23 mouse cellular contexts compared by ENCODE assay signal in genomic region chr13:54872004-54872403, GRCm38 (mm10).
DNase-seq lines count a peak whose midpoint lies in the region; ATAC-seq lines count a peak whose summit lies in the region.
"Had no signal": no experiment of that assay in that cellular context is flagged by ENCODE, and none has a peak within 500 bp of the region (broad histone marks: within the 10 kb centered on the region; RNA-seq: fewer than 3 reads in every experiment).

No protein-coding gene starts in this region.

- H3K9me3 ChIP-seq in embryonic facial prominence, embryonic 14.5 days (ENCODE audit: control insufficient read depth, low read length): no peaks in the 10 kb centered on the region
- no peaks in the 10 kb centered on the region for H3K9me3 ChIP-seq in embryonic facial prominence, embryonic 10.5 days
- no peaks in the 10 kb centered on the region for H3K9me3 ChIP-seq in neural tube, embryonic 11.5 days (ENCODE audit: control insufficient read depth, low read length)
- H3K9me3 ChIP-seq in neural tube, embryonic 15.5 days (replicated peaks): no peaks in the 10 kb centered on the region
- no peaks in the 10 kb centered on the region for H3K9me3 ChIP-seq in midbrain, embryonic 13.5 days
- H3K9me3 ChIP-seq: embryonic facial prominence, embryonic 12.5 days; forebrain, embryonic 12.5 days; heart, embryonic 12.5 days; hindbrain, embryonic 10.5 days had no signal

- H3K27ac ChIP-seq in embryonic facial prominence, embryonic 14.5 days (replicated peaks; ENCODE audit: low read depth, low read length): no peak overlapping the region
- no peak overlapping the region for H3K27ac ChIP-seq in embryonic facial prominence, embryonic 10.5 days (replicated peaks)
- no peak overlapping the region for H3K27ac ChIP-seq in neural tube, embryonic 11.5 days (ENCODE audit: low read depth, low read length)
- no peak overlapping the region for H3K27ac ChIP-seq in neural tube, embryonic 15.5 days (replicated peaks)
- peak overlapping the region; percentile 35; the same call in 1 of the 2 replicates for H3K27ac ChIP-seq in midbrain, embryonic 13.5 days
- H3K27ac ChIP-seq: embryonic facial prominence, embryonic 12.5 days; forebrain, embryonic 12.5 days; gastrocnemius, adult 2 months; hindbrain, embryonic 10.5 days; hindbrain, embryonic 14.5 days had no signal

- H3K4me1 ChIP-seq in embryonic facial prominence, embryonic 14.5 days (ENCODE audit: control insufficient read depth, insufficient read depth, low read length): no peaks in the 10 kb centered on the region
- H3K4me1 ChIP-seq in embryonic facial prominence, embryonic 10.5 days: peaks cover 22% of the 10 kb centered on the region
- no peaks in the 10 kb centered on the region for H3K4me1 ChIP-seq in neural tube, embryonic 11.5 days (ENCODE audit: control insufficient read depth, insufficient read depth, low read length)
- H3K4me1 ChIP-seq in neural tube, embryonic 15.5 days: peaks cover 28% of the 10 kb centered on the region
- H3K4me1 ChIP-seq in midbrain, embryonic 13.5 days (replicated peaks): peaks cover 39% of the 10 kb centered on the region
- H3K4me1 ChIP-seq: heart, embryonic 12.5 days had no signal

- no peak overlapping the region for H3K9ac ChIP-seq in embryonic facial prominence, embryonic 14.5 days (ENCODE audit: low read depth, low read length)
- peak overlapping the region; percentile 28; the same call in 1 of the 2 replicates for H3K9ac ChIP-seq in neural tube, embryonic 11.5 days (ENCODE audit: low read length)
- H3K9ac ChIP-seq in neural tube, embryonic 15.5 days (replicated peaks): no peak overlapping the region
- no peak overlapping the region for H3K9ac ChIP-seq in midbrain, embryonic 13.5 days (replicated peaks)
- H3K9ac ChIP-seq: embryonic facial prominence, embryonic 12.5 days; forebrain, embryonic 12.5 days; heart, embryonic 12.5 days; hindbrain, embryonic 14.5 days had no signal

- ATAC-seq in embryonic facial prominence, embryonic 14.5 days (ENCODE audit: low read depth): 0 out of 2 replicates have a peak, but pooled peaks have one; percentile 26
- no peak for ATAC-seq in neural tube, embryonic 11.5 days (ENCODE audit: insufficient read depth, low FRiP score, low TSS enrichment)
- no peak for ATAC-seq in neural tube, embryonic 15.5 days (ENCODE audit: low FRiP score)
- ATAC-seq in midbrain, embryonic 13.5 days: 0 out of 2 replicates have a peak, but pooled peaks have one; percentile 10
- ATAC-seq: CD4-positive, CD25-positive, alpha-beta regulatory T cell, adult 4 months; forebrain, embryonic 16.5 days had no signal

- DNase-seq in embryonic facial prominence, embryonic 14.5 days (ENCODE audit: low spot score): no peak
- no peak for DNase-seq in embryonic facial prominence, embryonic 10.5 days (ENCODE audit: low spot score)
- no peak for DNase-seq in neural tube, embryonic 11.5 days (ENCODE audit: low spot score)
- DNase-seq in thymus, adult 18-20 months: no peak
- DNase-seq in urinary bladder, postnatal 25 days (ENCODE audit: low spot score): no peak
- DNase-seq: adrenal gland, adult 2 months; adrenal gland, postnatal 25 days; B cell, adult 2 months; cerebellum, adult 11 months; cerebellum, adult 8-10 months; cerebellum, postnatal 14 days; embryo, embryonic 11 days; gastrocnemius, adult 2 months; gastrocnemius, postnatal 25 days had no signal

- H3K27me3 ChIP-seq in embryonic facial prominence, embryonic 14.5 days (replicated peaks; ENCODE audit: control insufficient read depth, insufficient read depth, low read length): peaks cover 44% of the 10 kb centered on the region
- peaks cover 73% of the 10 kb centered on the region for H3K27me3 ChIP-seq in embryonic facial prominence, embryonic 10.5 days (replicated peaks; ENCODE audit: low read depth, poor library complexity, severe bottlenecking)
- 0 out of 2 replicates have a peak, but pooled peaks cover 2% of the 10 kb centered on the region for H3K27me3 ChIP-seq in neural tube, embryonic 11.5 days (ENCODE audit: control insufficient read depth, insufficient read depth, low read length)
- H3K27me3 ChIP-seq in neural tube, embryonic 15.5 days (replicated peaks): peaks cover 7% of the 10 kb centered on the region; the same call in 1 of the 2 replicates
- peaks cover 17% of the 10 kb centered on the region for H3K27me3 ChIP-seq in midbrain, embryonic 13.5 days

- no peaks in the 10 kb centered on the region for H3K36me3 ChIP-seq in embryonic facial prominence, embryonic 14.5 days (ENCODE audit: control insufficient read depth, insufficient read depth, low read length)
- H3K36me3 ChIP-seq in embryonic facial prominence, embryonic 10.5 days (replicated peaks): no peaks in the 10 kb centered on the region
- H3K36me3 ChIP-seq in neural tube, embryonic 11.5 days (ENCODE audit: control insufficient read depth, insufficient read depth, low read length): no peaks in the 10 kb centered on the region
- H3K36me3 ChIP-seq in neural tube, embryonic 15.5 days: no peaks in the 10 kb centered on the region
- H3K36me3 ChIP-seq in midbrain, embryonic 13.5 days: no peaks in the 10 kb centered on the region
- H3K36me3 ChIP-seq: embryonic facial prominence, embryonic 12.5 days; forebrain, embryonic 12.5 days; heart, embryonic 12.5 days; hindbrain, embryonic 10.5 days had no signal

- H3K4me3 ChIP-seq in embryonic facial prominence, embryonic 14.5 days (ENCODE audit: low read depth, low read length): no peak overlapping the region
- no peak overlapping the region for H3K4me3 ChIP-seq in embryonic facial prominence, embryonic 10.5 days
- no peak overlapping the region for H3K4me3 ChIP-seq in neural tube, embryonic 11.5 days (ENCODE audit: low read depth, low read length)
- H3K4me3 ChIP-seq in neural tube, embryonic 15.5 days (replicated peaks): no peak overlapping the region
- H3K4me3 ChIP-seq in midbrain, embryonic 13.5 days (replicated peaks): no peak overlapping the region
- H3K4me3 ChIP-seq: embryonic facial prominence, embryonic 12.5 days; forebrain, embryonic 12.5 days; gastrocnemius, adult 2 months; heart, embryonic 12.5 days; hindbrain, embryonic 10.5 days had no signal

- WGBS in embryonic facial prominence, embryonic 14.5 days: 32% methylated on average over 12 of the region's 12 CpGs
- WGBS in embryonic facial prominence, embryonic 10.5 days: 38% methylated on average over 12 of the region's 12 CpGs
- 42% methylated on average over 12 of the region's 12 CpGs for whole genome bisulfite sequencing in neural tube, embryonic 11.5 days
- 56% methylated on average over 12 of the region's 12 CpGs for WGBS in neural tube, embryonic 15.5 days
- WGBS in midbrain, embryonic 13.5 days: 23% methylated on average over 12 of the region's 12 CpGs

- no peak overlapping the region for H3K4me2 ChIP-seq in embryonic facial prominence, embryonic 14.5 days (ENCODE audit: low read depth, low read length)
- no peak overlapping the region for H3K4me2 ChIP-seq in neural tube, embryonic 11.5 days (ENCODE audit: low read depth)
- no peak overlapping the region for H3K4me2 ChIP-seq in neural tube, embryonic 15.5 days
- 0 out of 2 replicates have a peak overlapping the region, but pooled peaks have one; percentile 13 for H3K4me2 ChIP-seq in midbrain, embryonic 13.5 days (replicated peaks)
- H3K4me2 ChIP-seq: embryonic facial prominence, embryonic 12.5 days; forebrain, embryonic 12.5 days; heart, embryonic 12.5 days; hindbrain, embryonic 14.5 days had no signal

Comparison
In these comparisons a context has a peak if more than half of its experiments do, and no peak if none do; other contexts are left out.
1. ATAC-seq: peak in embryonic facial prominence, embryonic 14.5 days (single experiment) and midbrain, embryonic 13.5 days (single experiment); none in neural tube, embryonic 11.5 days (single experiment) and neural tube, embryonic 15.5 days (single experiment).